27 mouse cellular contexts compared by ENCODE assay signal in genomic region chr12:89561989-89562565, GRCm38 (mm10).
"Had no signal": no experiment of that assay in that cellular context is flagged by ENCODE, and none has a peak within 500 bp of the region (broad histone marks: within the 10 kb centered on the region; RNA-seq: fewer than 3 reads in every experiment).

No protein-coding gene starts in this region.

- H3K4me1 ChIP-seq: heart, embryonic 13.5 days; heart, embryonic 15.5 days; hindbrain, embryonic 13.5 days; hindbrain, embryonic 15.5 days; kidney, embryonic 15.5 days; limb, embryonic 13.5 days; limb, embryonic 15.5 days; liver, embryonic 12.5 days had no signal

- H3K27me3 ChIP-seq: heart, embryonic 13.5 days; heart, embryonic 15.5 days; hindbrain, embryonic 13.5 days; hindbrain, embryonic 15.5 days; kidney, embryonic 15.5 days; limb, embryonic 13.5 days; limb, embryonic 15.5 days; liver, embryonic 12.5 days had no signal

- H3K27ac ChIP-seq: heart, adult 2 months; heart, embryonic 13.5 days; heart, embryonic 15.5 days; hindbrain, embryonic 13.5 days; hindbrain, embryonic 15.5 days; hindbrain, postnatal 0 days; kidney, embryonic 15.5 days; layer of hippocampus, adult 2 months; limb, embryonic 13.5 days; limb, embryonic 15.5 days; liver, embryonic 12.5 days; liver, embryonic 14.5 days had no signal

- H3K4me3 ChIP-seq: heart, adult 2 months; heart, embryonic 13.5 days; heart, embryonic 15.5 days; hindbrain, embryonic 13.5 days; hindbrain, embryonic 15.5 days; kidney, embryonic 15.5 days; layer of hippocampus, adult 2 months; limb, embryonic 13.5 days; limb, embryonic 15.5 days; liver, embryonic 12.5 days had no signal

- H3K9me3 ChIP-seq: heart, embryonic 13.5 days; heart, embryonic 15.5 days; hindbrain, embryonic 13.5 days; hindbrain, embryonic 15.5 days; kidney, embryonic 15.5 days; limb, embryonic 13.5 days; limb, embryonic 15.5 days; liver, embryonic 12.5 days had no signal

- H3K36me3 ChIP-seq: heart, embryonic 13.5 days; heart, embryonic 15.5 days; hindbrain, embryonic 13.5 days; hindbrain, embryonic 15.5 days; kidney, embryonic 15.5 days; limb, embryonic 13.5 days; limb, embryonic 15.5 days; liver, embryonic 12.5 days had no signal

- DNase-seq: gastrocnemius, postnatal 14 days; gastrocnemius, postnatal 36 days; heart, adult 11 months; heart, adult 2 months; heart, postnatal 14 days; heart, postnatal 36 days; kidney, adult 11 months; kidney, adult 2 months; kidney, adult 9 months; kidney, postnatal 10 days; kidney, postnatal 25 days; kidney, postnatal 4 days; layer of hippocampus, adult 9-11 months; layer of hippocampus, postnatal 36 days; left cerebral cortex, postnatal 4 days had no signal

- ATAC-seq: hindbrain, postnatal 0 days; intestine, embryonic 16.5 days; liver, embryonic 12.5 days had no signal
